Mouse (Mus musculus) adrenal gland, postnatal 4 days (tissue): Measurements from ENCODE around the gene Usp4. TPM values are rescaled to one million over a fixed set of nuclear protein-coding genes. Genes with fewer than 3 reads are reported as not detected.
"Not testable (repeated sequence)": the region's sequence is repeated elsewhere in the genome, so short reads cannot be mapped to it uniquely, and the experiment has no call there.

Experiments
- DNase-seq, 2 experiments: peaks; one replicate each; pipeline ENCODE4 v3.0.0; 2021 to 2022; ENCODE audit warnings: low spot score in 2 of 2, mixed read lengths in 2 of 2
- long read RNA-seq, 2 experiments: library from polyadenylated mRNA; stranded (forward); transcript quantifications; one replicate each; pipeline ENCODE4 v2.0.0; 2021
- total RNA-seq, 2 experiments: library from RNA; stranded (reverse); gene quantifications; 2 replicates each; pipeline ENCODE4 v1.2.3; 2021

The Usp4 gene
- total RNA-seq, result 100 to 1,000 TPM; 119 to 123 TPM
- long read RNA-seq, experiment 1, transcript Usp4-209 (21 exons, 3,436 nt), result minor isoform, 11 of 114 reads
- long read RNA-seq, experiment 1, transcript Usp4-201 (22 exons, 3,662 nt), result major isoform, 79 of 114 reads
- long read RNA-seq, experiment 1, partial matches to known transcripts, result 7 of 114 reads
- long read RNA-seq, experiment 1, other reads (novel, unspliced or antisense), result 15 of 114 reads
- long read RNA-seq, experiment 2, transcript Usp4-209 (21 exons, 3,436 nt), result minor isoform, 11 of 146 reads
- long read RNA-seq, experiment 2, transcript Usp4-201 (22 exons, 3,662 nt), result major isoform, 85 of 146 reads
- long read RNA-seq, experiment 2, partial matches to known transcripts, result 31 of 146 reads
- long read RNA-seq, experiment 2, other reads (novel, unspliced or antisense), result 15 of 146 reads

DNA sequence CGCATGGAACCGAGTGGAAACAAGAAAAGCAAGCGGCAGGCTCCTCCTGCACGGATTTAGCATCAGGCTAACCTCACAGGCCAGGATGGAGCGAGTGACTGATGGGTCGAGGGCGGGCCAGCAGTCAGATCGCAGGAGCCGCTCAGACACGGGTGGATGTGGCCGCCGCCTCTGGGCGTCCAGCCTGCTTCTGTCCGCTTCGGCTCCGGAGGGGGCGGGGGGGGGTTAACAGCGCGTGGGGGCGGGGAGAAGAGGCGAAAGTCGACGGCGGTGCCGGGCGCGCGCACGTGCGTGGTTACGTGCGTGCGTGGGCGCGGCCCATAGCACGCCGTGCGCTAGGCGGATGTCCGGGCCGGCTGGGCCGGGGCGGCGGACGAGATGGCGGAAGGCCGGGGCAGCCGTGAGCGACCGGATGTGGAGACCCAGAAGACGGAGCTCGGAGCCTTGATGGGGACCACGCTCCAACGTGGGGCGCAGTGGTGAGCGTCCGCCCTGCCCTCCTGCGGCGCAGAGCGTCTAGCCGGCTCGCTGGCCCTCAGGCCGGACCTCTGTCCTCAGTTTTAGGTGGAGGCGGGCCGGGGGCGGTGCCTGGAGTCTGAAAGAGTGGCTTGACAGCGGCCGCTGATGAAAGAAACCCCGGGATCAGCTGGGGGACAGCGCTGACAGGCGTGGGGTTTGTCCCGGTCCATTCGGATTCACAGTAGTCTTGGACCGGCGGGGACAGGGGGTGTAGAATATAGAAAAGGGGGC is at the start of gene Usp4:
Usp4 (plus strand) TSS at position 314 of the 750 bp plus-strand sequence.
- DNase-seq, result peak; percentile 71 to 77

GRCm38 (mm10) chr9:108301853-108302252 is 45.8 kb upstream of the Usp4 start:
- no peak for DNase-seq

- no peak for DNase-seq
These were observed 42.9 kb upstream of the Usp4 start for GRCm38 (mm10) chr9:108304716-108305115.

DNA sequence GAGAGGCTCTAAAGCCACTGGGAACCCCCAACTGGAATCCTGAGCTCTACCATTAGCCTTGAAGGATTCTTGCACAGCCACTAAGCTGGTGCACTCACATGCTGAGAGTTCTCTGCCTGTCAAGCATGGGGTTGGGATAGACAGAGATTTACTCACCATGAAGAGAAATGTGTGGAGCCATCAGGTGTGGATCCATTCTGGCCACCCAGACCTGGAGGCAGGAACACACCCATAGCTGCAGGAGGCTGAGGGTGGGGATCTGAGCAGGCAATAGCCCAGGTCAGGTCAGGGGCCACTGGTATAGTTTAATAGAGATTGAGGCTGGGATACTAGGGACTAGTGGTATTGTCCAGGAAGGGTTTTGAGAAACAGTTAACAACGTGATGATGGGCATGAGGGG is 42.5 kb upstream of the Usp4 start:
- DNase-seq, result no peak

DNA sequence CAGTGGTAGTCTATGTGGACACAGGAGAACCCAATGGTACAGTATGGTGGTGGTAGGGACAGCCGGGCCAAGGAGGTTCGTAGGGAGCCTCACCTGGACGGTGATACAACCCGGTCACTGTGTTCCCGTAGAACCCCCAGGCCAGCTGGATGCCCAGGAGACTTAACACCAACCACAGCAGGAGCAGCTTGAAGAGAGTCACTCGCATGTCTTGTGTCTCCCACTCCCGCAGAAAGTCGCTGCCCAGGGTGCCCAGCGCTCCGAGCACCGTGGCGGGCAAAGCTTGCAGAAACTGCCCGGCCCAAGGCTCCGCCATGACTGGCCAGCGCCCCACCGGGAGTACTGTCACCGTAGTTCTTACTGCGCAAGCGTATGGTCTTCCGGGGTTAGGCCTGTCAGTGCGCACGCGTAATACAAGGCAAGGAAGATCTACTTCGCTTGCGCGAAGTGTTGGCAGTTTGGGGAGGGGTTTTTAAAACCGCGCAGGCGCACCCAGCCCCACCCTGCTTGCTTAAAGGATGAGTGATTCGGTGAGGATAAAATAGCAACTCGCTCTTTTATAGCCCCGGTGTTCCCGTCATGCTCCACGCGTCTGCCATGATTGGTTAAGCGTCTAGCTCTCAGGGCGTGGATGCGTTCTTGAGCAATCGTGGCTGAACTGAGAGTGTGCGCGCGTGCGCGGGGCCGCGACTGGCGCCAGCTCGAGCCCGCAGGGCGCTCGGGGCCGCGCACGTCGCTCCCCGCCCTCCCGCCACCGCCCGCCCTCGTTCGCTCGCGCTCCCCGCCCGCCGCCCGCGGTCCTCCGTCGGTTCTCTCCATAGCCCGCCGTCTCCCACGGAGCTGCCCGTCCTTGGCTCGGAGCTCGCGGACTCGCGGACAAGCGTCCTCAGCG is 41.8 kb upstream of the Usp4 start, which contains the start of the genes Rhoa and Tcta:
Rhoa (plus strand) TSS at position 501 of the 892 bp plus-strand sequence.
Tcta (minus strand) TSS at position 532 of the 892 bp plus-strand sequence.
- DNase-seq, result peak; percentile 89 to 96

DNA sequence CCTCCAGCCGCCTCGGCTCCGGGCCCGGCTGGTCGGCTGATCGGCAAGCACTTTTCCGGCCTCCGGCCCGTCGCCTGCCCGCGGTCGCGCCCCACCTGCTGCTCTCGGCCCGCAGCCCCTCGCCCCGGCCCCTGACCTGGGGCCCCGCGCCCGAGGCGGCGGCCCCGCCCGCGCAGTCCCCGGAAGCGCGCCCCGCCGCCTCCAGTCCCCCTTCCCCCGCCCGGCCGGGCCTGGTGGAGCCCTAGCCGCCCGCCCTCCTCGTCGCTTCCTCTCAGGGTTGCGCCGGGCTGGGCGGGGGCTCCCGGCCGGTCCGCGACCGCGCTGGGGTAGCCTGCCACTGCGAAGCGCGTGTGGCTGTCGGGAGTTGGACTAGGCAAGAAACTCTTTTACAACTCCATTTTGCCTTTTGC is 41.1 kb upstream of the Usp4 start:
- peak; percentile 65 to 70 for DNase-seq

GRCm38 (mm10) chr9:108307021-108307807 is 40.4 kb upstream of the Usp4 start:
- no peak for DNase-seq

DNA sequence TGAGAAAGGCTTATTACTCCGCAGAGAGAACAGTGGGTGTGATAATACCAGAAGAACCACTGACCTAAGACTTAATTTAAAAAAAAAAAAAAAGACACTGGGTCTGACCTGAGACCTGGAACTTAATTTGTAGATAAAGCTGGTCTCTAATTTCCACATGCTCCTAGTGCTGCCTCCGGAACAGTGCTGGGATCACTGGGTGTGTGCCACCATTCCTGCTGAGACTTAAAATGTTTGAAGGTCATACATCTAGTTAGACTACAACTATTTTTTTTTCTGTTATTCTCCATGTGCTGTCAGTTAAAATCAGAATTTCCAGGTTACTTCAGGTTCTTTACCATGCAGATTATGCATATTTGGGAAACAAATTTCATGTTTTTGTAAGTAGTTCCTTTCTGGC is 39.5 kb upstream of the Usp4 start:
- DNase-seq, result no peak

DNA sequence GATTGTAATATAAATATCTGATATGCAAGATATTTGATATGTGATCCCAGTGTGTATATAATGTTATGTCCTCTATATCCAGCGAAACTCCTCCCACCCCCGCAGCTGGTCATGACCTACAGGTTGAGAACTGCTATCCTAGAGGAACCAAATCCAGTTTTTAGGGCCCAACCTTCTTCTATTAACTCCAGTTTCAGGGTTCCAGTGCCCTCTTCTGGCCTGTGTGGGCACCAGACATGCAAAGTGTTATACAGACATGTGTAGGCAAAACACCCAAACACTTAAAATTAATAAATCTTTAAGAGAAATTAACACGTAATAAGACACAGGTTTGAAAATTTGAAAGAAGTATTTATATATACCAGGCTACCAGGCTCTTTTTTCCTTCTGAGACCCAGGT is 30.1 kb upstream of the Usp4 start:
- no peak for DNase-seq

GRCm38 (mm10) chr9:108318462-108318861 is 29.2 kb upstream of the Usp4 start:
- DNase-seq, result no peak

DNA sequence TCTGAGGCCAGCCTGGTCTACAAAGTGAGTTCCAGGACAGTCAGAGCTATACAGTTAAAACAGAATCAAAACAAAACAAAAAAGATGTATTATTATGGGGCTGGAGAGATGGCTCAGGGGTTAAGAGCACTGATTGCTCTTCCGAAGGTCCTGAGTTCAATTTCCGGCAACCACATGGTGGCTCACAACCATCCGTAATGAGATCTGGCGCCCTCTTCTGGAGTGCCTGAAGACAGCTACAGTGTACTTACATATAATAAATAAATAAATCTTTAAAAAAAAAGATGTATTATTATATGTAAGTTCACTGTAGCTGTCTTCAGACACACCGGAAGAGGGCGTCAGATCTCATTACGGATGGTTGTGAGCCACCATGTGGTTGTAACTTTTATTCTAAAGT is 25.6 kb upstream of the Usp4 start:
- not testable (repeated sequence) for DNase-seq

DNA sequence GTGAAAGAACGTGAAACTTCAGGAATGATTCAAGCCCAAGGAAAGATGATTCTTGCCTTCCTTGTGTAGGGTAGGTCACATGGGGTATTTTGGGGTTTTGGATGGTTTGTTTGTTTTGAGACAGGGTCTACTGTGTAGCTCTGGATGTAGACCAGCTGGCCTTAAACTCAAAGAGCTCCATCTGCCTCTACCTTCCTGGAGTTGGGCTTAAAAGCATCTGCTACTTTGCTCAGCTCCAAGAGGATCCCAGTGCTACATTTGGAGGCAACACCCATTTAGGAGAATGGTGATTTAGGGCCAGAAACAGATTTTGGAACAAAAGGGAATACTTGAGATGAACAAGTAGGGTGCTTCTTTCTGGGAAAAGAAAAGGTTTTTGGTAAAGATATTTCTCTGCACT is 22.9 kb upstream of the Usp4 start:
- no peak for DNase-seq

- DNase-seq, result no peak
These were observed 21.8 kb upstream of the Usp4 start for GRCm38 (mm10) chr9:108325811-108326210.

DNA sequence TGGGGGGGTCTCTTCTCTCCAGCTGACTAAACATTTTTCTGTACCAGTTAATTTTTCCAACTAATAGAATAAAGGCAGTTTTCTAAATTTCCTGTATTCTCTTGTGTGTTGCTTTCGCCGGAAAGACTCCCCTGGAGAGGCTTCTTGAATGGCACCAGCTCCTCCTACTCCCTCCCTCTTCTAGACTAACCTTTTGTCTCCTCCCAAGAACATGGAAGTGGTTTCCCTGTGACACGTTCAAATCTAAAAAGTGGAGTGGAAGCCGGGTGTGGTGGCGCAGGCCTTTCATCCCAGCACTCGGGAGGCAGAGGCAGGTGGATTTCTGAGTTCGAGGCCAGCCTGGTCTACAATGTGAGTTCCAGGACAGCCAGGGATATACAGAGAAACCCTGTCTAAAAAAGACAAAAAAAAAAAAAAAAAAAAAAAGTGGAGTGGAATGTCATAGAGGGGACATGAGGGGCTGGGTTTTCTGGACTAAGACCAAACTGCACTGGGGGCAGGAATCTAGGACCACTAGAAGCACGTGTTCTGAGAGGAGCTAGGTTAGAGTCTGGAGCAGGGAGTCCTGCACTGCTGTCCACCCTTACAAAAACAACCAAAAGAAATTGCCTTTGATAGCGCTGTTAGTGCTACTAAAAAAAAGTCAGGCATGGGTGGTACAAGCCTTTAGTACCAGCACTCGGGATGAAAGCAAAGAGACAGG is 9.7 kb upstream of the Usp4 start:
- DNase-seq, result no peak

GRCm38 (mm10) chr9:108338551-108338885 is 9.1 kb upstream of the Usp4 start:
- no peak for DNase-seq

DNA sequence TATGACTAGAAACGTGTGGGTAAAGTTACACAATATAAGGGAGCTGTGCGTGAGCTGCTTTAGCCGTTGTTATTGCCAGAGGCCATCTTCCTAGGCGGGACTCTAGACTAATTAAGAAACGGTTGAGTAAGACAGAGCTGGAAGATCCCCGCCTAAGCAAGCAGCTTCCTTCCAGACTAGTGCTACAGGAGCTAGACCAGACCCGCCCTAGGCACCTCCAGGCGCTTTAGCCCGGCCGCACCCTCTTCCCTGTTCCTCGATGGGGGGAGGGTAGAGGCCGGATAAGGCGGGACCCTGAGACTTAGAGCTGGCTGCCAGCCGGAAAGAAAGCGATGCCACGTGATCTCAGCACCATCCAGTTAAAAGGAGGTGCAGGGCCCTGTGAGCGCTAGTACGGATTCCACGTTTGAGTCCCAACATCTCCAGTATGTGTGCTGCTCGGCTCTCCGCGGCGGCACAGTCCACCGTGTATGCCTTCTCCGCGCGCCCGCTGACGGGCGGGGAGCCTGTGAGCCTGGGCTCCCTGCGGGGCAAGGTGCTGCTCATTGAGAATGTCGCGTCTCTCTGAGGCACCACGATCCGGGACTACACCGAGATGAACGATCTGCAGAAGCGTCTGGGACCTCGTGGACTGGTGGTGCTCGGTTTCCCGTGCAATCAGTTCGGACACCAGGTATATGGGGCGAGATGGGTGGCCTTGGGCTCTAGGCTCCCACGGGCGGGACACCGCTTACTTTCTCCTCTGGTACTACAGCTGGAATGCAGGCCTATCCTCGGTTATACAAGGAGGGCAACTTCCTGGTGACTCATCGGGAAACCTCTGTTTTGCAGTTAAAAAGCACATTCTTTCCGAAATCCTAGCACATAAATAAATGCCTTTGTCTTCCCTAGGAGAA is 8.5 kb upstream of the Usp4 start, which contains the start of gene Gpx1:
Gpx1 (plus strand) TSS at position 18 of the 896 bp plus-strand sequence.
- DNase-seq, result peak; percentile 67 to 90

- peak in 1 of 2 experiments; percentile 17 for DNase-seq
These were observed 7.8 kb upstream of the Usp4 start for GRCm38 (mm10) chr9:108339886-108340257.

- no peak for DNase-seq
These were observed 7.2 kb upstream of the Usp4 start for GRCm38 (mm10) chr9:108340258-108341138.
